Mouse (Mus musculus) retina, postnatal 1 day (tissue): Measurements from ENCODE around the gene Fn1.

Source experiments
- DNase-seq: peaks from one replicate; pipeline ENCODE4 v3.0.0-alpha.2; 2012

The Fn1 gene

GRCm38 (mm10) chr1:71652551-71653399, at the start of gene Fn1:
Fn1 (minus strand) TSS chr1:71653200.
- peak; percentile 92 for DNase-seq

GRCm38 (mm10) chr1:71696093-71696492, 43.1 kb upstream of the Fn1 start:
- no peak for DNase-seq

- DNase-seq = no peak
These were observed 38.7 kb upstream of the Fn1 start for GRCm38 (mm10) chr1:71691472-71692277.

GRCm38 (mm10) chr1:71688926-71689303, 35.9 kb upstream of the Fn1 start:
- DNase-seq = no peak

GRCm38 (mm10) chr1:71688272-71688925, 35.4 kb upstream of the Fn1 start:
- DNase-seq = no peak

GRCm38 (mm10) chr1:71686791-71687190, 33.8 kb upstream of the Fn1 start:
- no peak for DNase-seq

- no peak for DNase-seq
These were observed 30.7 kb upstream of the Fn1 start for GRCm38 (mm10) chr1:71683736-71684135.

- DNase-seq = no peak
These were observed 29.3 kb upstream of the Fn1 start for GRCm38 (mm10) chr1:71682194-71682715.

- DNase-seq = no peak
These were observed 28.3 kb upstream of the Fn1 start for GRCm38 (mm10) chr1:71681306-71681705.

- DNase-seq = no peak
These were observed 27.2 kb upstream of the Fn1 start for GRCm38 (mm10) chr1:71680046-71680672.

GRCm38 (mm10) chr1:71675420-71675819, 22.4 kb upstream of the Fn1 start:
- DNase-seq = no peak

GRCm38 (mm10) chr1:71674274-71674673, 21.3 kb upstream of the Fn1 start:
- DNase-seq = no peak

GRCm38 (mm10) chr1:71673398-71673910, 20.5 kb upstream of the Fn1 start:
- peak; percentile 7 for DNase-seq

- DNase-seq = no peak
These were observed 19.3 kb upstream of the Fn1 start for GRCm38 (mm10) chr1:71672346-71672745.

GRCm38 (mm10) chr1:71663242-71663641, 10.2 kb upstream of the Fn1 start:
- no peak for DNase-seq

GRCm38 (mm10) chr1:71658632-71659031, 5.6 kb upstream of the Fn1 start:
- DNase-seq = no peak

- DNase-seq = no peak
These were observed 3.3 kb upstream of the Fn1 start for GRCm38 (mm10) chr1:71656309-71656708.

- DNase-seq = no peak
These were observed 1.2 kb upstream of the Fn1 start for GRCm38 (mm10) chr1:71654221-71654620.

GRCm38 (mm10) chr1:71653400-71654159, 580 bp upstream of the Fn1 start:
- peak; percentile 30 for DNase-seq

- no peak for DNase-seq
These were observed 1.2 kb downstream of the Fn1 start for GRCm38 (mm10) chr1:71651828-71652227.

GRCm38 (mm10) chr1:71651315-71651714, 1.7 kb downstream of the Fn1 start:
- DNase-seq = no peak

GRCm38 (mm10) chr1:71650741-71651140, 2.3 kb downstream of the Fn1 start:
- no peak for DNase-seq
